Mouse (Mus musculus) neutrophil, adult 5-6 weeks (primary cell): ENCODE measurements around the gene Armh3. TPM values are rescaled to one million over a fixed set of nuclear protein-coding genes. Genes with fewer than 3 reads are reported as not detected.

Source experiments
- ATAC-seq: fragments of 151-379, 151-347 bp; 2 replicates; pipeline ENCODE4 v1.8.0; 2017; ENCODE audit warnings: mild to moderate bottlenecking, moderate TSS enrichment; ENCODE audit not compliant: insufficient number of reproducible peaks, poor library complexity, low FRiP score, severe bottlenecking; ENCODE audit errors: extremely low read depth
- total RNA-seq: library from RNA; stranded (forward); fragments of 200-1000 nt; gene quantifications from 2 replicates; pipeline ENCODE4 v1.2.3, GENCODE M21; 2017

Armh3 gene
- total RNA-seq, 1 experiment from 2014 or later, result 9.0 TPM

- ATAC-seq, result no peak
Measured at GRCm38 (mm10) chr19:45847016-45847732, 151.1 kb downstream of the Armh3 start.

GRCm38 (mm10) chr19:45844209-45844608, 154.1 kb downstream of the Armh3 start:
- no peak for ATAC-seq

GRCm38 (mm10) chr19:45843424-45843823, 154.9 kb downstream of the Armh3 start:
- ATAC-seq, result peak; percentile 84

- no peak for ATAC-seq
Measured at GRCm38 (mm10) chr19:45837050-45837994, 161.0 kb downstream of the Armh3 start.

GRCm38 (mm10) chr19:45835490-45835889, 162.8 kb downstream of the Armh3 start:
- ATAC-seq, result no peak

GRCm38 (mm10) chr19:45833665-45834064, 164.6 kb downstream of the Armh3 start:
- no peak for ATAC-seq

GRCm38 (mm10) chr19:45830679-45831078, 167.6 kb downstream of the Armh3 start:
- no peak for ATAC-seq

GRCm38 (mm10) chr19:45827736-45828135, 170.6 kb downstream of the Armh3 start:
- no peak for ATAC-seq

GRCm38 (mm10) chr19:45827125-45827524, 171.2 kb downstream of the Armh3 start:
- ATAC-seq, result no peak

GRCm38 (mm10) chr19:45826146-45826545, 172.1 kb downstream of the Armh3 start:
- ATAC-seq, result no peak

- ATAC-seq, result no peak
Measured at GRCm38 (mm10) chr19:45821832-45822231, 176.5 kb downstream of the Armh3 start.

- no peak for ATAC-seq
Measured at GRCm38 (mm10) chr19:45817816-45818490, 180.3 kb downstream of the Armh3 start.

GRCm38 (mm10) chr19:45816727-45817126, 181.6 kb downstream of the Armh3 start:
- no peak for ATAC-seq

GRCm38 (mm10) chr19:45815831-45816405, 182.4 kb downstream of the Armh3 start, which contains the start of gene Kcnip2:
Gene Kcnip2, minus strand, starts transcription at chr19:45816061.
- ATAC-seq, result no peak

- no peak for ATAC-seq
Measured at GRCm38 (mm10) chr19:45815170-45815569, 183.1 kb downstream of the Armh3 start.

GRCm38 (mm10) chr19:45813801-45814200, 184.5 kb downstream of the Armh3 start:
- ATAC-seq, result no peak

GRCm38 (mm10) chr19:45813263-45813662, 185.0 kb downstream of the Armh3 start:
- ATAC-seq, result peak; percentile 32; the same call in 1 of the 2 replicates

- no peak for ATAC-seq
Measured at GRCm38 (mm10) chr19:45812673-45813252, 185.5 kb downstream of the Armh3 start.

- ATAC-seq, result peak; percentile 49
Measured at GRCm38 (mm10) chr19:45812115-45812514, 186.2 kb downstream of the Armh3 start.
